Mouse (Mus musculus): ENCODE results near the gene Incenp.

Gene Incenp

DNA sequence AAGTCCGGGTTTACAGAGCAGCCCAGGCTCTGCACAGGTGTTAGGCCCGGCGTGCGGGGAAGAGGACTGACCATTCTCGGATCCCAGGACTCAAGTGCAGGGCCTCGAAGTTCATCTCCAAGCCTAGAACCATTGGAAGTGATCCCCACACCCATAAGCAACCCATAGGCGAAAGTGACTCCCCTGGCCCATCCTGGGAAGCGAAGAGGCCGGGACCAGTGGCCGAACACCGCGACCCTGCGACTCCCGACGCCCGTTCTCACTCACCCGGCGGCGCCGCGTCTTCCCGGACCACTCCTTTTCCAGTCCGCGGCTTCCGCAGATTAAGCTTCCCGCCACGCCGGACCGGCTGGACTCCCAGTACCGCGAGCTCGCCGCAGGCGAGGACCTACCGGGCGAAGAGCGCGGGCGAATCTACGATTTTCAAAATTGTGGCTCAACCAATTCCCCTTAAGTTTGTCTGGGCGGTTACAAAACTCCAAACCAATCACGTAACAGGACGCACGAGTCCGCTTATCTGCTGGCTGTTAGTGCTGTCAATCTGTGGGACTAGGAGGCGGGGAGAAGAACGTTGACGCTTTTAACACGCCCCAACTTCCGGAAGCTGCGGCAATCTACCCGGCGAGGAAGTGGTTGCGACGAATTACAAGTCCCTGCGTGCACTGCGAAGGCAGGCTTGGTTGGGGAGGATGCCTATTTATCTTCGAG lies at the start of gene Incenp:
TSS of gene Incenp (minus strand) at position 480 of the 708 bp plus-strand sequence.
- DNase-seq (ENCODE audit: low read depth): peak; percentile 100

DNA sequence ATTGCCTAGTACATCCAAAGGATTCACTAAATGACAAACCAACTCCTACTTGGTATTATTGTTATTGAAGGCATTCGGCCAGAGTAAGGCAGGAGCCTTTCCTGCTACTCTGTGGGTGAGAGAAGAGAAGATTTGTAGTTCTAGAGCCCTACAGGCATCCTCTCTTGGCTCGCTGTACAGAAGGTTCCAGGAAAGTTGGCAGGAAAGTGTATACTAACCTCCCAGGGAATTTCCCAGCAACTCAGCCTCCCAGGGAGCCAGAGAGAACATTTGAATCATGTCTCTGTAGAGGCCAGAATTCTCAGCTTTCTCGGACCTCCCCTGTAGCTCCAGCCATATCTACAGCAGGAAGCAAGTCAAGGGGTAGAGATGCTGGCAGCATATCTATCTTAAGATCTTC lies 47.6 kb upstream of the Incenp start:
- DNase-seq (ENCODE audit: low read depth): no peak

GRCm38 (mm10) chr19:9945800-9946564 lies 46.6 kb upstream of the Incenp start:
- peak; percentile 65 for DNase-seq (ENCODE audit: low read depth)

- peak; percentile 55 for DNase-seq (ENCODE audit: low read depth)
Observed at GRCm38 (mm10) chr19:9942539-9943533, 43.5 kb upstream of the Incenp start.

DNA sequence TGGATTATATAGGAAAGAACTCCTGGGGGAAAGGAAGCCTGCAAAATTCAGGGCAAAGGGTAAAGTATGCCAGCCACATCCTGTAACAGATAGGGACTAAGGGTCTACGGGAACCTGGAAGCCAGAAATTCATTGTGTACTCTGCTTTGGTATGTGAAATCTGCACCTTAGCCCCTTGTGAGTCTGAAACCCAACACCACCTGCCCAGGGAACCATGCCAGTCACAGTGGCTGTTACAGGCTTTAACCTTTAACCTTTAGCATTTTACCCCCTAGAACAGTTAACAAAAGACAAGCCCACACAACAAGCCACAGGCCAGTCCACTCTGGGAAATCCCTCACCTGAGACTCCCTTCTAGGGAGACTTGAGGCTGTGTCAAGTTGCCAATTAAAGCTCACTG lies 42.5 kb upstream of the Incenp start:
- no peak for DNase-seq (ENCODE audit: low read depth)

DNA sequence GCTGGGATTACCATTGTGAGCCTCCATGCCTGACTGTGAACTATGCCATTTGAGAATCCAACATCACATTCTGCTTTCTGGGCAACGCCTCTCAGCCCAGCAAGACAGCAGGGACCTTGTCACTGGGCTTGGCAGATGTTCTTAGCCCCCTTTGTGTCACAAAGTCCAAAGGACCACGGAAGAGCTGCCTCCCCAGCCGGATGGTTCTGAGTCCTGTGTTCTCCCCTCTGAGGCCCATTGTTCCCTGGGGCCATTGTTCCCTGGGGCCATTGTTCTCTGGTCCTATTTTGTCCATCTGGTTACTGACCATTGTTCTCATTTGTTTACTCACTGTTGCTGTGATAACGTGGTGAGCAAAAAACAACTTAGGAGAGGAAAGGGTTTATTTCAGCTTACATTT lies 41.6 kb upstream of the Incenp start:
- no peak for DNase-seq (ENCODE audit: low read depth)

- no peak for DNase-seq (ENCODE audit: low read depth)
Observed at GRCm38 (mm10) chr19:9939841-9940240, 40.5 kb upstream of the Incenp start.

DNA sequence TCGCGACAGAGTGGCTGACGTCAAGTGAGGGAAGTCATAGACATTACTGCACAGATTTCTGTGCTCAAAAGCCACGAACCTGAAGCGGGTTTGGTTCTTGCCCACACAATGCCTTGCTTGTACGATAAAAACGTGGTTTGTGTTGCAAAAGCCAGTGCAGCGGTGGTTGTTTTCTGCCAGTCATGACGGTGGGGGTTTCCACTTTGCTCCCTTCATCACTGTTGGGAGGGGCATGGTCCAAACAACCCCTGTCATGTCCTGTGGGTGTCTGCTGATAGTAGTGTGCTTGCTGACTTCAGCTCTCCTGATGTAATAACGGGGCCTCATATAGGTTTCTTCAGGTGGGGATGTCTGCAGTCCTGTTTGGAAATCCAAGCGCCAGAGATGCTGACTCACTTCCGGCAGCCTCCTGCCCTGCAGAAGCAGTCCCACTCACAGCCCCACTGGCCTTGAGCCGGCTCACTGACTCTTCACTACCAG lies 39.5 kb upstream of the Incenp start:
- DNase-seq (ENCODE audit: low read depth): peak; percentile 98

DNA sequence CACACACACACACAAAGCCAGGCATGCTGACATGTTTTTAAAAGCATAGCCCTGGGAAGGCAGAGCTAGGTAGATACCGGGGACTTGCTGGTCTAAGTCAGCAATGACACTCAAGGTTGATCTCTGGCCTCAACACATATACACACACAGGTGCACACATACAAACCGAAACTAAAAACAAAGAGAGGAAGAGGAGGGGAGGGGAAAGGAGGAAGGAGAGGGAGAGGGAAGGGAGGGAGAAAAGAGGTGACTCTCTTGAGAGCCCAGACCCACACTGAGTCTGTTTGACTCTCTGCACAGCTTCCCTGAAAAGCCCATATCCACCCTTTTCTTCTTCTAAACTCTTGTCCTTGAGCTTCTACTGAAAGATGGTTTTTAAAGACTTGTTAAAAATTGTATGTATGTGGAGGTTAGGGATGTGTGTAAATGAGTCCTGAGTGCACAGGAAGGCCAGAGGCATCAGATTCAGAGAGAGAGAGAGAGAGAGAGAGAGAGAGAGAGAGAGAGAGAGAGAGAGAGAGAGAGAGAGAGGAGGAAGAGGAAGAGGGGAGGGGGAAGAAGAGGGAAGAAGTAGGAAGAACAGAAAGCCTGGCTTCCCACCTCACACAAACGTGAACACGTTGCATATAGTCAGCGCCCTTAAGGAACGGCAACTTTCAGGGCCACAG lies 38.9 kb upstream of the Incenp start:
- peak; percentile 43 for DNase-seq (ENCODE audit: low read depth)

GRCm38 (mm10) chr19:9937428-9937827 lies 38.1 kb upstream of the Incenp start:
- no peak for DNase-seq (ENCODE audit: low read depth)

- DNase-seq (ENCODE audit: low read depth): peak; percentile 61
Observed at GRCm38 (mm10) chr19:9936579-9936978, 37.2 kb upstream of the Incenp start.

GRCm38 (mm10) chr19:9933908-9934307 lies 34.6 kb upstream of the Incenp start:
- DNase-seq (ENCODE audit: low read depth): no peak

- DNase-seq (ENCODE audit: low read depth): peak; percentile 65
Observed at GRCm38 (mm10) chr19:9931167-9931607, 31.8 kb upstream of the Incenp start.

DNA sequence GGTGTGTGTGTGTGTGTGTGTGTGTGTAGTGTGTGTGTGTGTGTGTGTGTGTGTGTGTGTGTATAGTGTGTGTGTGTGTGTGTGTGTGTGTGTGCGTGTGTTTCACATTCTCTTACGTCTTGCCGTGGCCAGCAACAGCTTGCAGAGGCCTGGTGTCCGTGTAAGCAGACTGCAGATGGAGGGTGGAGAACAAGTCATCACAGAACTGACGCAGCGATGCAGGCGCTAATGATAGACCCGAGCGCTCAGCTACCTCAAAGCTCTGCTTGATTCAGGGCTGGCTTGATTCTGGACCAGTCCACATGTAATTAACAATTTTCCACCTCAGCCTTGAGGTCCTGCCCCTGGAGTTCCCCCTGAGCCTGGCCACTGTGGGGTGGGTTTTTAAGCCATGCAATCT lies 28.7 kb upstream of the Incenp start:
- DNase-seq (ENCODE audit: low read depth): no peak

GRCm38 (mm10) chr19:9924769-9925272 lies 25.5 kb upstream of the Incenp start:
- DNase-seq (ENCODE audit: low read depth): no peak

GRCm38 (mm10) chr19:9924034-9924768 lies 24.9 kb upstream of the Incenp start:
- DNase-seq (ENCODE audit: low read depth): no peak

DNA sequence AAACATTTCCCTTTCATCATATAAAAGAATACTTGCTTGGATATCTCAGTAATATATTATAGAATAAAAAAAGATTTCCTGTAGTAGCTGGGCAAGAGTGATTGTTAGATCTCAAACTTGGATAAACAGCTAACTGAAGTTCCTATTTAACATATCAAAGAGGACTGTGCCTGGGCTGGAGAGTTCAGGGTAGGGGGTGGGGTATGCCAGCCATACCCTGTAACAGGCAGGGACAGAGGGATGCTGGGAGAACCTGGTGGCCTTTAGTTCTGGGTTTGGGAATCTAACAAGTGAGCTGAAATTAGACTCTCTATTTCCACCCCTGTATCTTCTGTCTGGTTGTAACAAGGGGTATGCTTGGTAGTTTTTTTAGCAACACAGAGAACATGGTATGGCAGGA lies 23.7 kb upstream of the Incenp start:
- no peak for DNase-seq (ENCODE audit: low read depth)

GRCm38 (mm10) chr19:9922228-9922627 lies 22.9 kb upstream of the Incenp start:
- no peak for DNase-seq (ENCODE audit: low read depth)

GRCm38 (mm10) chr19:9920835-9921784 lies 21.8 kb upstream of the Incenp start:
- peak; percentile 83 for DNase-seq (ENCODE audit: low read depth)

Data from 416B (cell line).